Mouse (Mus musculus): ENCODE measurements at regions not wholly inside any gene's neighbourhood (a gene's known extent, or its start where the extent isn't known, plus 50 kb on each side); places are given as distances from the start of the nearest gene placed in this dataset.
"Not testable (repeated sequence)": the region's sequence is repeated elsewhere in the genome, so short reads cannot be mapped to it uniquely, and the experiment has no call there.

DNA sequence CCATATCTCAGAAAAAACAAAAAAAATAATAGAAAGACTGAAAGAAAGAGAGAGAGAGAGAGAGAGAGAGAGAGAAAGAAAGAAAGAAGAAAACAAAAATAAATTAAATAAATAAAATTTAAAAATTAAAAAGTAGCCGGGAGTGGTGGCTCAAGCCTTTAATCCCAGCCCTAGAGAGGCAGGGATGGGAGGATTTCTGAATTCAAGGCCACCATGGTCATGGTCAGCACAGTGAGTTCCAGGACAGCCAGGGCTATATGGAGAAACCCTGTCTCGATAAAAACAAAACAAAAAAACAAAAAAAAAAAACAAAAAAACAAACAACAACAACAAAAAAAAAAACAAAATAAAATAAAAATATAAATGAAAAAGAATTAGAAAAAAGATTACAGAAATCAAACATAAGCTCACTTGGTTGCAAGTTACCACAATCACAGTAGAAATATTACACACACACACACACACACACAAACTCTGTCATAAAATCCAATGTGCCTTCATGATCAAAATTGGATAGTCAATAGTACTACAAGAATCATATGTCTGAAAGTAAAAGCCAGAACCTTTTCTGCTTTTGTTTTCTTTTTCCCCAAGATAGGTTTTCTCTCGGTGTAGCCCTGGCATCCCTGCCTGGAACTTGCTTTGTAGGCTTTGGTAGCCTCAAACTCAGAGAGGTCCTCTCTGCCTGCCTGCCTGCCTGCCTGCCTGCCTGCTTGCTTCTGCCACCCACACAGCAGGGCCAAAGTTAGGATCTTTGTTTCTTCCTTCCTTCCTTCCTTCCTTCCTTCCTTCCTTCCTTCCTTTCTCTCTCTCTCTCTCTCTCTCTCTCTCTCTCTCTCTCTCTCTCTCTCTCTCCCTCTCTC lies 476.1 kb upstream of the Olfr161 start:
- peak; percentile 8 for DNase-seq (ENCODE audit: low spot score)

DNA sequence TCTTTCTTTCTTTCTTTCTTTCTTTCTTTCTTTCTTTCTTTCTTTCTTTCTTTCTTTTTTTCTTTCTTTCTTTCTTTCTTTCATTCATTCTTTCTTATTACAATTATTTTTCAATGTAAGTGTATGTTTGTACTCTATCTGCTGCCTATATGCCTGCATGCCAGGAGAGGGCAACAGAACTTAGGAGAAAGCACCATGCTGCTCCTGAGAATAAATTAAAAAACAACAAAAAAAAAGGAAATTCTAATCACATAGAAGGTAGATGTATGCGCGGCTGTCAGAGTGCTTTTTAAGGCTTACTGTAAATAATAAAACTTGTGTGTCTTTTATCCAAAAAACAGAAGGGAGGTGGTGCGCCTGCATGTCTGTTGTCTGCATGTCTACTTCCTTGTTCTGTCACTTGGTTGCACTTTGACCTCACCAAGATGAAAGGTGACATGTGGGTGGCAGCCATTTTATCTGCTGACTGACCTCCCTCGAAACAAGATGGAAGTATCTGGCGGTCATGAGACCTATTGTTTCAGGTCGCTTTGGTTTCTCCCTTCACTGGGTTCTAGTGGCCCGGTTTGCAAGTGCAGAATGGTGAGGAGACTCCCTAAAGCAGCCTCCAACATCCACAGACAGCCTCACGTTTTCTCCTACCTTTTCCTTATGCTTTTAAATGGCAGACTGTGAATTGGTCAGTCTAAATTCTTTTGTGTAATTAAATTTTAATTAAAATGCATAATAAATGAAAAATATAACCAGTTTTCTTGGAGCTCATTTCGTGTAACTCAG lies 475.3 kb upstream of the Olfr161 start:
- peak; percentile 21 for DNase-seq (ENCODE audit: low spot score)

DNA sequence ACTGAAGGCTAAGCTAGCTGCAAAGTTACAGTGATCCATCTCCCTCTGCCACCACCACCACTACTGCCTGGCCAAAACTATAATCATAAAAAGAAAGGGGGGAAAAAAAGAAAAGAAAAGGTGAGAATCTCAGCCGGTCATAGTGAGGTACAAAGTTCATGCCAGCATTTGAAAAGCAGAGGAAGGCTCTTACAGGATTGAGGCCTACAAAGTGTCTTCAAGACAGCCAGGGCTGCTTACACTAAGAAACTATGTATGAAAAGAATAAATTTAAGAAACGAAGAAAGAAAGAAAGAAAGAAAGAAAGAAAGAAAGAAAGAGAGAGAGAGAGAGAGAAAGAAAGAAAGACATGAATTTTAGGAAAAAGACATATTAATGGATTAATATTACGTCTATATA lies 474.7 kb upstream of the Olfr161 start:
- peak; percentile 36 for DNase-seq (ENCODE audit: low spot score)

DNA sequence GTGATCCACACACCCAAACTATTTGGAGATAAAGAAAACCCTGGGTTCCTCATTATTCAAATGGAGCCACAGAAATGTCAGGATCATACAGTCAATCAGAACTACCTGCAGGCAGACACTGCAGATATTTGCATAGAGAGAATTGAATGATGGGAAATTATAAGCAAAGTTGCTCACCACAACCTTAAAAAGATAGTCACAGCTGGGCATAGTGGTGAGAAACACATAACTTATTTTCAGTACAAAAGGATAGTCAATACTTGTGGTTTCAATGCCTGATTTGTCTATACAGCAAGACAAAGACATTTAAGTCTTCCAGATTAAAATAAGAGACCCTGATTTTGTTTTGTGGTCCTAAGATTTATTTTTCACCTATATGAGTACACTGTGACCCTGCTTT lies 469.6 kb upstream of the Olfr161 start:
- not testable (repeated sequence) for DNase-seq (ENCODE audit: low spot score)

DNA sequence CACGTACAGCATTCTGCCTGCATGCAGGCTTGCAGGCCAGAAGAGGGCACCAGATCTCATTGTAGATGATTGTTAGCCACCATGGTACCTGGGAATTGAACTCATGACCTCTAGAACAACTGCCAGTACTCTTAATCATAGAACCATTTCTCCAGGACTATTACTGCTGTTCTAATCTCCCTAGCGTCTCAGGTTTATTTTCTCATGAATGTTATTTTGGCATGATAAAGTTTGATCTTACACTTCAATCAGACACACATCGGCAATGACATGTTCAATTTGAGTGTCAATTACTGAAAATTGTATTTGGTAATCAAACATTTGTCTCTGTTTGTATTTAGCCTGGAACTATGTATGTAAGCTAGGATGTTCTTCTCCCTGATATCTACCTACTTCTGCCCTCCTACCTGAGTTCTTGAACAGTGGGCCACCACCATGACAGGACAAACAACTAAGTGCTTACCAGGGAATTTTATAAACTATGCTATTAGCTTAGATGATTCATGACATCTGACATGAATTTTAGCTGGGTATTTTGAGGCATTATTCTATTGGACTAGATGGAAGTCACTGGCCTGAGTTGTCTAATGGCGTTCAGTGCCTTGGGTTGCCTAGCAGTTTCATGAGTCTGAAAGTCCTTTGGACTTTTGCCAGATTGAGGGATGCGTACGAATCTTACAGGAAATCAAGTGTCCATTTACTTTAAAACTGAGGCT lies 468.5 kb upstream of the Olfr161 start:
- not testable (repeated sequence) for DNase-seq (ENCODE audit: low spot score)

DNA sequence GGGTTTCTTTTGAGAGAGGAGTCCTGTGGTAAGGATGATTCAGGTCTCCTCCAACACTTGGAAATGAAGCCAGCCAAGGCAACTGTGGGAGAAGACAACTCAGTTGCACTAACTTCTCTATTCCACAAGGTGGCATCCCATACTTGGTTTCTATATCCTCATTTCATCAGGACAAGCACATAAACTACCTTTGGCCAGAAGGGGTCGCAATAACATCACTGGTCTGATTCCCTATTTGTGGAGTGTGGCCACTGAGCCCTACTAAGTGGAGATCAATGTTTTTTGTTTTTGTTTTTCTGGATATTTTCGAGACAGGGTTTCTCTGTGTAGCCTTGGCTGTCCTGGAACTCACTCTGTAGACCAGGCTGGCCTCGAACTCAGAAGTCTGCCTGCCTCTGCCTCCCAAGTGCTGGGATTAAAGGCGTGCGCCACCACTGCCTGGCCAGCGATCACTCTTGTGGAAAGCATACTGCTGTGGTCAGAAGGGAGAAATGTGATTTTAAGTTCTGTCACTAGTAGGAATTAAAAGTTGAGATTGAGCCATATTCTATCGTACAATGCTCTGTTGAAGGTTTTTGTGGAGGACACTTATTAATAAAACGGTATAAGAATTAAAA lies 467.9 kb upstream of the Olfr161 start:
- DNase-seq (ENCODE audit: low spot score), result peak; percentile 17

DNA sequence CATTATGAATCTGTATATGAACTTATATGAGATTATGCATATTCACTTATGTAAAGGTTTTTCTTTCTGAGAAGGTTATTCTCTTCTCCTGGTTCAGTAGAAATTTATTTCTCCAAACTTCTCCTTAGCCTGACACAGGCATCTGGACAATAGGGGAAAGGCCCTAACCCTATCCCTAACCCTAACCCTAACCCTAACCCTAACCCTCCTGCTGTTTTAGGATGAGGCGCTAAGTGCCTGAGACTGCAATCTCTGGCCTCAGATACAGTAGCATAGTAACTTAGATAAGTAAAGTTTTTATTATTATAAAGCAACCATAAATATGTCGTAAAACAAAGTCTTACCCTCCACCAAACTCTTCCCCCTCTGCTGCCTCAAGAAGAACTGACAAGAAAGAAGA lies 463.5 kb upstream of the Olfr161 start:
- DNase-seq (ENCODE audit: low spot score), result not testable (repeated sequence)
